In the genomic region with DNA sequence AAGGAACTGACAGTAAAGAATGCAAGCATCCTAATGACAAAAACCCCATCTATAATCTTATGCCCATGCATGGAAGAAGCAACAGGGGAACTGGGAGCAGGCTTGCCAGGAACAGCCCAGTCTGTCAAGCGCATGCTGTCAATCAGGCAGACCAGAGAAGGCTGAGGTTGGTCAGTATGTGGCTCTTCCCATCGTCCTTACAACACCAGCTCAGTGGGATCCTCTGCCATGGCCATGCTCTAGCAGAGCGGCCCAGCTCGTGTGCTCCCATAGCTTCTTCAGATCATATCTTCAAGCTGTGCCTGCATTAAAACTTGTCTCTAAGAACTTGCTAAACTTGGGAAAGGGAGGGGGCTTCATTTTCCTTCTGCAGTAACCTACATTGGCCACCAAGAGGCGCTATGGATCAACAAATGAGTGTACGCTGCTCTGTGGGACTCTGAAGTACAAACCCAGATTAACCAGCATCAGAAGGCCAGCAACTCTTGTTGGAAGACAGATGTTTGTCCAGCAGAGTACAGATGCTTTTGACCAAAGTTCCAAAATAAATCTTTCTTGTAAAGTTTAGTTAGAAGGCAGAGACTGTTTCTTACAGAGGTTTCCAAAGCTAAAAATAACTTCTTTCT, we compare ENCODE assay signal across 7 mouse cellular contexts.
A peak's percentile ranks its signal among the peaks of the same experiment; 100 is the strongest.
DNase-seq lines count a peak whose midpoint lies in the region; ATAC-seq and TF ChIP-seq lines count a peak whose summit lies in the region.

No protein-coding gene starts in this region.

- peak; percentile 26 for DNase-seq in ovary, postnatal 36 days (ENCODE audit: low spot score)
- no peak for DNase-seq in ovary, postnatal 10 days (ENCODE audit: low spot score)
- peak; percentile 72 for DNase-seq in ZHBTc4 (ENCODE audit: low read depth, low spot score)
- peak; percentile 32 to 38 for DNase-seq in kidney, adult 8-10 months
- peak; percentile 23 for DNase-seq in lung, adult 2 months
- DNase-seq in skeletal muscle tissue, adult 2 months (ENCODE audit: low read depth, low spot score) = peak; percentile 79

- H3K36me3 ChIP-seq in forebrain, embryonic 15.5 days = no peaks in the 10 kb centered on the region

- H3K4me1 ChIP-seq in forebrain, embryonic 15.5 days = no peaks in the 10 kb centered on the region
- H3K4me1 ChIP-seq in lung, adult 2 months (ENCODE audit: control insufficient read depth, insufficient read depth, low read length) = no peaks in the 10 kb centered on the region

- H3K27me3 ChIP-seq in forebrain, embryonic 15.5 days = no peaks in the 10 kb centered on the region

- TF ChIP-seq POLR2A in lung, adult 2 months (IDR thresholded peaks at IDR 0.05; ENCODE audit: borderline replicate concordance, extremely low read depth, low read depth, low read length) = no peak

- peak; percentile 48; the same call in 1 of the 2 replicates for ATAC-seq in forebrain, embryonic 15.5 days (replicated peaks)

- 31% methylated on average over 6 of the region's 6 CpGs for WGBS in forebrain, embryonic 15.5 days
- 45% methylated on average over 6 of the region's 6 CpGs for WGBS in lung, adult 2 months

- no peak overlapping the region for H3K9ac ChIP-seq in forebrain, embryonic 15.5 days (replicated peaks)

- H3K4me2 ChIP-seq in forebrain, embryonic 15.5 days (replicated peaks) = no peak overlapping the region

- no peak overlapping the region for H3K4me3 ChIP-seq in forebrain, embryonic 15.5 days
- H3K4me3 ChIP-seq in lung, adult 2 months (replicated peaks; ENCODE audit: extremely low read depth, low read depth, low read length) = no peak overlapping the region

- H3K27ac ChIP-seq in forebrain, embryonic 15.5 days (replicated peaks) = no peak overlapping the region

- peak; percentile 32 for TF ChIP-seq CTCF in lung, adult 2 months (IDR thresholded peaks at IDR 0.05; ENCODE audit: insufficient read depth, low read length)

- no peaks in the 10 kb centered on the region for H3K9me3 ChIP-seq in forebrain, embryonic 15.5 days
